In genomic region chr14:25372581-25372980, GRCm38 (mm10) we compare ENCODE assay signal across 16 mouse cellular contexts.
DNase-seq lines count a peak whose midpoint lies in the region; ATAC-seq and TF ChIP-seq lines count a peak whose summit lies in the region.
"Had no signal": no experiment of that assay in that cellular context is flagged by ENCODE, and none has a peak within 500 bp of the region (broad histone marks: within the 10 kb centered on the region; RNA-seq: fewer than 3 reads in every experiment).

No protein-coding gene starts in this region.

- DNase-seq in forebrain, postnatal 0 days, result no peak
- no peak for DNase-seq in forebrain, embryonic 14.5 days (ENCODE audit: low spot score)
- no peak for DNase-seq in liver, embryonic 14.5 days (ENCODE audit: low read depth in 3 of 3, low spot score in 3 of 3)
- DNase-seq in liver, result no peak
- no peak for DNase-seq in left cerebral cortex, postnatal 36 days (ENCODE audit: low spot score in 2 of 2)
- no peak for DNase-seq in adrenal gland, adult 2 months
- DNase-seq: cerebellum, adult 11 months; heart, adult 11 months; kidney, adult 11 months; left cerebral cortex, postnatal 4 days; right cerebral cortex, adult 18-20 months had no signal

- H3K27me3 ChIP-seq in forebrain, postnatal 0 days (ENCODE audit: insufficient read depth, low read length), result no peaks in the 10 kb centered on the region
- H3K27me3 ChIP-seq in forebrain, embryonic 14.5 days (replicated peaks; ENCODE audit: control insufficient read depth, insufficient read depth, low read length), result no peaks in the 10 kb centered on the region
- peaks cover 4% of the 10 kb centered on the region; the same call in 1 of the 2 replicates for H3K27me3 ChIP-seq in liver, embryonic 14.5 days (ENCODE audit: control insufficient read depth, insufficient read depth, low read length)
- H3K27me3 ChIP-seq in myocyte (ENCODE audit: control insufficient read depth, insufficient read depth, insufficient read length), result no peaks in the 10 kb centered on the region
- H3K27me3 ChIP-seq: stomach, embryonic 15.5 days had no signal

- no peaks in the 10 kb centered on the region; the same call in 1 of the 2 replicates for H3K36me3 ChIP-seq in forebrain, postnatal 0 days (ENCODE audit: insufficient read depth)
- H3K36me3 ChIP-seq in forebrain, embryonic 14.5 days (ENCODE audit: control insufficient read depth, insufficient read depth, low read length), result no peaks in the 10 kb centered on the region
- no peaks in the 10 kb centered on the region for H3K36me3 ChIP-seq in liver, embryonic 14.5 days (replicated peaks; ENCODE audit: control insufficient read depth, insufficient read depth, low read depth)
- H3K36me3 ChIP-seq in myocyte (ENCODE audit: control insufficient read depth, insufficient read depth), result no peaks in the 10 kb centered on the region
- H3K36me3 ChIP-seq: stomach, embryonic 15.5 days had no signal

- no peaks in the 10 kb centered on the region for H3K9me3 ChIP-seq in forebrain, postnatal 0 days (ENCODE audit: low read length)
- no peaks in the 10 kb centered on the region for H3K9me3 ChIP-seq in forebrain, embryonic 14.5 days (replicated peaks; ENCODE audit: control insufficient read depth, low read length)
- H3K9me3 ChIP-seq in liver, embryonic 14.5 days (ENCODE audit: control insufficient read depth, low read length), result no peaks in the 10 kb centered on the region
- H3K9me3 ChIP-seq: stomach, embryonic 15.5 days had no signal

- intact Hi-C loops in left cerebral cortex, postnatal 36 days (cut with DNase I), result loop anchor here (10.0 kb wide), 1 partner anchor 598 kb away; no protein-coding TSS in a partner anchor

- 43% methylated on average over 4 of the region's 4 CpGs for WGBS in forebrain, postnatal 0 days
- 56% methylated on average over 4 of the region's 4 CpGs for WGBS in forebrain, embryonic 14.5 days
- 42% methylated on average over 4 of the region's 4 CpGs for WGBS in liver, embryonic 14.5 days (ENCODE audit: insufficient replicate concordance)

- H3K9ac ChIP-seq in forebrain, postnatal 0 days, result no peak overlapping the region
- H3K9ac ChIP-seq in forebrain, embryonic 14.5 days (ENCODE audit: low read length), result no peak overlapping the region
- H3K9ac ChIP-seq in liver, embryonic 14.5 days (replicated peaks), result no peak overlapping the region
- H3K9ac ChIP-seq: stomach, embryonic 15.5 days had no signal

- peaks cover 6% of the 10 kb centered on the region; the same call in 1 of the 2 replicates for H3K4me1 ChIP-seq in forebrain, postnatal 0 days (ENCODE audit: insufficient read depth)
- H3K4me1 ChIP-seq in forebrain, embryonic 14.5 days (ENCODE audit: control insufficient read depth, insufficient read depth, low read length), result peaks cover 23% of the 10 kb centered on the region
- peaks cover 0 to 7% of the 10 kb centered on the region in 2 experiments; a peak in 1 of 4 replicates for H3K4me1 ChIP-seq in liver, embryonic 14.5 days (replicated peaks; ENCODE audit: control insufficient read depth in 2 of 2, insufficient read depth in 2 of 2, low read length in 1 of 2)
- peaks cover 2% of the 10 kb centered on the region; the same call in 1 of the 2 replicates for H3K4me1 ChIP-seq in cortical plate, adult 2 months (ENCODE audit: control insufficient read depth, insufficient read depth, low read length)

- H3ac ChIP-seq in myocyte (ENCODE audit: control insufficient read depth, insufficient read length), result no peak overlapping the region

- no peak overlapping the region for H3K4me3 ChIP-seq in forebrain, postnatal 0 days (ENCODE audit: low read depth, low read length)
- no peak overlapping the region for H3K4me3 ChIP-seq in forebrain, embryonic 14.5 days (ENCODE audit: low read depth, low read length)
- no peak overlapping the region for H3K4me3 ChIP-seq in liver, embryonic 14.5 days (ENCODE audit: insufficient read depth in 1 of 2, low read depth in 2 of 2, low read length in 2 of 2)
- H3K4me3 ChIP-seq in cortical plate, adult 2 months (ENCODE audit: insufficient read depth, low read length), result no peak overlapping the region
- H3K4me3 ChIP-seq in myocyte, result no peak overlapping the region
- H3K4me3 ChIP-seq: erythroblast, embryonic 14.5 days; stomach, embryonic 15.5 days had no signal

- TF ChIP-seq POLR2A in cortical plate, adult 2 months (IDR thresholded peaks at IDR 0.05; ENCODE audit: extremely low read depth, insufficient read depth, low read length), result no peak
- no peak for TF ChIP-seq POLR2A in myocyte (IDR thresholded peaks at IDR 0.05; ENCODE audit: insufficient read length, low read depth)

- no peaks in the 10 kb centered on the region for H3K79me2 ChIP-seq in myocyte (ENCODE audit: control insufficient read depth, insufficient read depth)

- peak; percentile 34; the same call in 1 of the 2 replicates for TF ChIP-seq CTCF in forebrain, postnatal 0 days (IDR thresholded peaks at IDR 0.05; ENCODE audit: low read depth)
- peak; percentile 55 for TF ChIP-seq CTCF in liver, embryonic 14.5 days (IDR thresholded peaks at IDR 0.05; ENCODE audit: low read depth)
- TF ChIP-seq CTCF in cortical plate, adult 2 months (IDR thresholded peaks at IDR 0.05; ENCODE audit: extremely low read depth, insufficient read depth, low read length), result peak; percentile 25; the same call in 1 of the 2 replicates

- no peak overlapping the region for H3K4me2 ChIP-seq in forebrain, postnatal 0 days (ENCODE audit: low read depth)
- no peak overlapping the region for H3K4me2 ChIP-seq in forebrain, embryonic 14.5 days (ENCODE audit: low read length)
- H3K4me2 ChIP-seq in liver, embryonic 14.5 days (ENCODE audit: low read depth), result no peak overlapping the region
- H3K4me2 ChIP-seq in myocyte (ENCODE audit: low read depth), result peak overlapping the region; percentile 3
- H3K4me2 ChIP-seq: stomach, embryonic 15.5 days had no signal

- H3K27ac ChIP-seq in forebrain, postnatal 0 days (ENCODE audit: low read depth, low read length), result no peak overlapping the region
- no peak overlapping the region for H3K27ac ChIP-seq in forebrain, embryonic 14.5 days (ENCODE audit: low read depth, low read length)
- no peak overlapping the region for H3K27ac ChIP-seq in liver, embryonic 14.5 days
- no peak overlapping the region for H3K27ac ChIP-seq in cortical plate, adult 2 months (ENCODE audit: insufficient read depth, low read length)

- no peak for TF ChIP-seq EP300 in liver, embryonic 14.5 days (IDR thresholded peaks at IDR 0.05; ENCODE audit: low read depth)

- ATAC-seq in forebrain, postnatal 0 days, result no peak
- ATAC-seq in forebrain, embryonic 14.5 days, result no peak
- no peak for ATAC-seq in liver, embryonic 14.5 days (ENCODE audit: insufficient read depth)
- ATAC-seq: CD4-positive, CD25-positive, alpha-beta regulatory T cell, adult 4 months had no signal

TF ChIP-seq in myocyte, 11 proteins besides CTCF, POLR2A, EP300 and RAD21:
- no peak for TF ChIP-seq CEBPB (IDR thresholded peaks at IDR 0.05; ENCODE audit: insufficient read depth, poor library complexity, severe bottlenecking)
